Mouse (Mus musculus) layer of hippocampus, adult 2 months (tissue): ENCODE data around the gene Slc22a23. TPM values are rescaled to one million over a fixed set of nuclear protein-coding genes. Genes with fewer than 3 reads are reported as not detected.
A peak's percentile ranks its signal among the peaks of the same experiment; 100 is the strongest.

ENCODE experiments used
- DNase-seq, 2 experiments: peaks; one replicate each; pipeline ENCODE4 v3.0.0; 2022; ENCODE audit warnings: low spot score in 2 of 2
- H3K27ac ChIP-seq: fragments of 200-600 bp; 2 replicates; pipeline ENCODE4 v1.8.1; 2022
- H3K4me3 ChIP-seq: fragments of 200-600 bp; 2 replicates; pipeline ENCODE4 v1.8.1; 2022; ENCODE audit warnings: mild to moderate bottlenecking
- CTCF ChIP-seq: fragments of 200-600 bp; conservative IDR thresholded peaks from 2 replicates; pipeline ENCODE4 v1.8.1; 2022; ENCODE audit warnings: antibody characterized with exemption, mild to moderate bottlenecking, moderate library complexity
- total RNA-seq, 2 experiments: library from RNA; stranded (reverse); gene quantifications; 2 replicates each; pipeline ENCODE4 v1.2.3; 2021

The Slc22a23 gene
- total RNA-seq, 2 experiments from 2014 or later: 31.6 to 34.8 TPM

- no peak for TF ChIP-seq CTCF
- H3K4me3 ChIP-seq: no peak overlapping the region
- DNase-seq: no peak
- H3K27ac ChIP-seq: peak overlapping the region; percentile 64
Observed at GRCm38 (mm10) chr13:34288129-34288528, 56.9 kb downstream of the Slc22a23 start.

- no peak for DNase-seq
- no peak for TF ChIP-seq CTCF
- Histone ChIP-seq H3K27ac (peak overlapping the region; percentile 64), H3K4me3 (no peak overlapping the region)
Observed at GRCm38 (mm10) chr13:34287601-34288083, 57.3 kb downstream of the Slc22a23 start.

GRCm38 (mm10) chr13:34281360-34281759 lies 63.6 kb downstream of the Slc22a23 start:
- Histone ChIP-seq H3K27ac (no peak overlapping the region; the same call in 1 of the 2 replicates), H3K4me3 (no peak overlapping the region)
- TF ChIP-seq CTCF: no peak
- DNase-seq: no peak

- Histone ChIP-seq H3K4me3 (no peak overlapping the region), H3K27ac (peak overlapping the region; percentile 78)
- DNase-seq: peak in 1 of 2 experiments; percentile 33
- TF ChIP-seq CTCF: no peak
Observed at GRCm38 (mm10) chr13:34278759-34279270, 66.2 kb downstream of the Slc22a23 start.

- Histone ChIP-seq H3K4me3 (no peak overlapping the region), H3K27ac (peak overlapping the region; percentile 78)
- TF ChIP-seq CTCF: no peak
- DNase-seq: peak; percentile 34 to 52
Observed at GRCm38 (mm10) chr13:34278288-34278701, 66.7 kb downstream of the Slc22a23 start.

GRCm38 (mm10) chr13:34277611-34278010 lies 67.4 kb downstream of the Slc22a23 start:
- H3K27ac ChIP-seq: peak overlapping the region; percentile 78
- no peak for DNase-seq
- TF ChIP-seq CTCF: no peak
- H3K4me3 ChIP-seq: no peak overlapping the region

GRCm38 (mm10) chr13:34277001-34277400 lies 68.0 kb downstream of the Slc22a23 start:
- TF ChIP-seq CTCF: no peak
- Histone ChIP-seq H3K27ac (peak overlapping the region; percentile 78; the same call in 1 of the 2 replicates), H3K4me3 (no peak overlapping the region)
- DNase-seq: no peak

- Histone ChIP-seq H3K4me3 (no peak overlapping the region), H3K27ac (0 out of 2 replicates have a peak overlapping the region, but pooled peaks have one; percentile 36)
- no peak for DNase-seq
- TF ChIP-seq CTCF: no peak
Observed at GRCm38 (mm10) chr13:34274890-34275289, 70.1 kb downstream of the Slc22a23 start.

- Histone ChIP-seq H3K27ac (peak overlapping the region; percentile 36; the same call in 1 of the 2 replicates), H3K4me3 (no peak overlapping the region)
- peak; percentile 32 to 44 for DNase-seq
- no peak for TF ChIP-seq CTCF
Observed at GRCm38 (mm10) chr13:34274417-34274816, 70.6 kb downstream of the Slc22a23 start.

- Histone ChIP-seq H3K27ac (peak overlapping the region; percentile 43), H3K4me3 (no peak overlapping the region)
- no peak for DNase-seq
- TF ChIP-seq CTCF: no peak
Observed at GRCm38 (mm10) chr13:34272275-34273054, 72.5 kb downstream of the Slc22a23 start.

GRCm38 (mm10) chr13:34271665-34272064 lies 73.3 kb downstream of the Slc22a23 start:
- no peak for DNase-seq
- H3K27ac ChIP-seq: peak overlapping the region; percentile 43; the same call in 1 of the 2 replicates
- H3K4me3 ChIP-seq: no peak overlapping the region
- no peak for TF ChIP-seq CTCF

GRCm38 (mm10) chr13:34270886-34271602 lies 73.9 kb downstream of the Slc22a23 start:
- DNase-seq: no peak
- no peak overlapping the region for H3K4me3 ChIP-seq
- peak overlapping the region; percentile 43; the same call in 1 of the 2 replicates for H3K27ac ChIP-seq
- no peak for TF ChIP-seq CTCF
